Mouse (Mus musculus): ENCODE measurements around the gene Tmem213.

GRCm38 (mm10) chr6:38073592-38073991 lies 35.5 kb upstream of the Tmem213 start:
- TF ChIP-seq CTCF (IDR thresholded peaks at IDR 0.05; ENCODE audit: control insufficient read depth, insufficient read depth, insufficient replicate concordance, low read depth, low read length) (no peak; the same call in 1 of the 2 replicates), POLR2A (IDR thresholded peaks at IDR 0.05; ENCODE audit: control insufficient read depth, low read depth, low read length) (no peak)

All from testis, adult 2 months (tissue).